Mouse (Mus musculus) lung, adult 2 months (tissue): ENCODE measurements around the gene Npl.

Experiments
- CTCF ChIP-seq: fragments of 200-500 bp; IDR thresholded peaks from 2 replicates; pipeline ENCODE4 v1.5.1; 2011; ENCODE audit warnings: mild to moderate bottlenecking, low read length, control low read depth; ENCODE audit not compliant: insufficient read depth
- POLR2A ChIP-seq: fragments of 200-500 bp; IDR thresholded peaks from 2 replicates; pipeline ENCODE4 v1.6.1; 2011; ENCODE audit warnings: low read depth, mild to moderate bottlenecking, control low read depth, low read length, borderline replicate concordance; ENCODE audit errors: extremely low read depth

- TF ChIP-seq CTCF = no peak
- no peak for TF ChIP-seq POLR2A
Observed at GRCm38 (mm10) chr1:153493338-153493737, 56.5 kb downstream of the Npl start.
